Mouse (Mus musculus): ENCODE results near the gene Dpy19l3. TPM values are rescaled to one million over a fixed set of nuclear protein-coding genes. Genes with fewer than 3 reads are reported as not detected.

Gene Dpy19l3
- polyA plus RNA-seq, 1 experiment: 12.9 TPM

DNA sequence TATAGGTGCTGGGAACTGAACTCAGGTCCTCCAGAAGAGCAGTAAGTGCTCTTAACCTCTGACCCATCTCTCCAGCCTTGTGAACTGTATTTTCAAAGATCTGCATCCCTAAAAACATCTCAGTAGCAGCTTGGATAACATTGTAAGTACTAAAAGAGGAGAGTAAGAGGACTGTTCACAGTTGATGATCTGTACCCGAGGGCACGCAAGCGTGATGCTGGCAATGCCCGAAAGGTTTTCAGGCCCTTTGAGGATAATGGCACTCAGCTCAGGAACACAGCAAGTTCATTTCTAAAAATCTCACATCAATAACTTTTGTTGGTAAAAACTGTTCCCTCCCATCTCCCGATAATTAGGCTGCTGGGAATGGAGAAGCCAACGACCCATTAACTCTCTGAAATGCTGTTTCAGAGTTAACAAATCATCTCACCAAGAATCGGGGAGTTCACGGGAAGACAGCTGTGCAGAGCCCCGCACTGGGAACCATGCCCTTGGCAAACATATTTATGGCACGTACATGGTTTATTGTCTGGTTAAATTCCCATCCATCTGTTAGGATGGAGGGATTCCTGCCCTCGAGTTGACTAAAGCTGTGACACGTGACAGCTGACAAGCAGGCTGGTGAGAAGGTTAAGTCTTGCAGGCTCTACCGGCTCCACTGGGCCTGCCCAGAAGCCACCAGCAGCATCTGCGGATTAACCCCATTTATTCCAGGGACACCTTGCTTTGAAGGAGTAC lies 20.8 kb downstream of the Dpy19l3 start:
- TF ChIP-seq GATA1 (IDR thresholded peaks at IDR 0.05; ENCODE audit: low read length): no peak

DNA sequence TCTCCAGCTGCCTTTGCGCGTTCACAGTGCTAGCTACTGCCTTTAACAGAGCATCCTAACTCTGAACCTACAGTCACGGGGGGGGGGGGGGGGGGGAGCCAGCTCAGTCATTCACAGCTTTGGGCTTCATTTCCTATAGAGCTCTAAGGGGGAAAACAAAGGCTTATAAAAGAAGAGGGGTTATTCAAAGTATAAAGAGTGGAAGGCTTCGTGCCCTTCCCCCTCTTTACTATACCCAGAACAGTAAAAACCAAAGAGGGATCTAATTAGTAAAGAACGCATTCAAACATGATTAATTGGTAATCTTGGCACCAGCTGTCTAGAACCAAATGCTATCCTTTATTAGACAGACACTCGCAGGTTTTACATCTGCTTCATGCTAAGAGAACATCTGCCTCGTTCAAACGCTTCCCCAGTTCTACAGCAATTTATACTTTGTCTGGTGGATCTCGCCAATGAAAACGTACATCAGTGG lies 21.6 kb downstream of the Dpy19l3 start:
- no peak for TF ChIP-seq GATA1 (IDR thresholded peaks at IDR 0.05; ENCODE audit: low read length)

DNA sequence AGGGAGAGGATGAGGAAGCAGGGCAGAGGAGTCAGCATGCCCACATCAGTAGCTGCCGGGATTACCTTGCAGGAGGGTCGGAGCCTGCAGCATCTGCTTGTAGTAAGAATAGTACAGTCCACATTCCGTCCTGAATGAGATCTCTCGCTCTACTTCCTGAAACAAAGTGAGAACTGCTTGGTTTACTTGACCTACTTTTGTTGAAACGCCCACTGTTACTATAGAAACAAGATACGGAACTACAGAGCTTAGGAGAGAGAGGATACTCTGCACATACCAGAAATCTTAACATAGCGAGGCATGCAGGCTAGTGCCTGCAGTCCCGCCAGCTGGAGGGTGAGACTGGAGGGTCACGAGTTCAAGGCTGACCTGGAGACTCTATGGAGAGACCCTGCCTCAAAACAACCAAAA lies 24.6 kb downstream of the Dpy19l3 start:
- TF ChIP-seq GATA1 (IDR thresholded peaks at IDR 0.05; ENCODE audit: low read length): no peak

DNA sequence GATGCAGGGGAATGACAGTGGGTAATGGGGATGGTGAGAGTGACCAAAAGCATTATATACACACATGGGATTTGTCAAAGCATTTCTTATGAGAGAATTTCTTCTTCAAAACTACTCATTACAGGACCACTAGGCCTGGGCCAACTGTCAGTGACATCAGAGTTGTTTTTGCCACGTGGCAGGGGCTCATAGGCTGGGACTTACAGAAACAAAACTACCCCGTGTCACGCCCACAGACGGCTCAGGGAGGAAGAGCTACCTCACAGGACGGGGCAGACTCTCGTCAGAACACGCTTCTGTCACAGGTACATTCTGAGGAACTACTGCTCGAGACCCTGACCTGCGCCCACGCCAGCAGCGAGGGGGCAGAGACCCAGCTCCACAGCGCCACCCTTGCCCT lies 25.9 kb downstream of the Dpy19l3 start:
- no peak for TF ChIP-seq GATA1 (IDR thresholded peaks at IDR 0.05; ENCODE audit: low read length)

DNA sequence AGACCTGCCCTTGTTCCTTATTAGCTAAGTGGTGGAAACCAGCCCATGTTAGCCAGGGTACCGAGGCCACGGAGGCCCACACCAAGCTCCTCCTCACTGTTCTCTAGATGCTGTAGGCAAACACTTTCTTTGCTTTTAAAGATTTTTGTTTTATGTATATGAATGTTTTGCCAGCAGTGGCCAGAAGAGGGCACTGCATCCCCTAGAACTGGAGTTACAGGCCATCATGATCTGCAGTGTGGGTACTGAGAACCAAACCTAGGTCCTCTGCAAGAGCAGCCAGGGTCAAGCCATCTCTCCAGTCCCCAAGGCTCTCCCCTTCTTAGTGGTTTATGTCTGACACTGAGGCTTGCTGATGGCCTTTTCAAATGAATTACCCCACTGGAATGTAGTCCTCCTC lies 31.2 kb downstream of the Dpy19l3 start:
- no peak for TF ChIP-seq GATA1 (IDR thresholded peaks at IDR 0.05; ENCODE audit: low read length)

DNA sequence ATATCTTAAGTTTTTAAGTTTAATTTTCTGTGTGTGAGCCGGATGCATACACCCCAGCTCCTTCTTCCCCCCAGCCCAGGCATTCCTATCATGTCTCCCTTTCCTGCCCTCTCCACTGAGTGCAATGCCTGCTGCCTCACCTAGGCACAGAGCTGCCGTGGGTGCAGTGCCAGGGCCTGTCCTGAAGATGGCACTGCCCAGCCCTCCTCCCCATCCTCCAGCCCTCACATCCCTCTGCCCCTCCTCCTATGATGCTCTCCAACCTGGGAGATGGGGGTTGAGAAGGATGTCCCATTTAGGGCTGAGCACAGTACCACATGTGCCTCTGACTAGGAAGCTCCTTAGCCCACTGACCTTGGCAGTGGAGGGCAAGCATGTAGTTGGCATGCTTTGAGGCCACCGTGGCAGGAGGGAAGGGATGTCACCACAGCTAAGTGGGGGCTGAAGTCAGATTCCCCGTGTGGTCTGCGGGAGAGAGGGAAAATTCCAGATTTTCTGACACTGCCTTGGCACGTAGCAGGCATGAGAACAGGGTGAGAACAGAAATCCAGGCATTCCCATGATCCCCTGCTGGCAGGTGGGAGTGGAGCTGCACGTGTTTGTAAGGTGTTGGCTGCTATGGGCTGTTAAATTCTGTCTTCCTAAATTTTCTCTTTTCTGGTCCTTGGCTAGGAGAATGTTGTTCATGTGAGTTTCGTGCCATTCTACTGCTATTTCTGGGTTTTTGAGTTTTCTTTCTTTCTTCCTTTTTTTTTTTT lies 35.7 kb downstream of the Dpy19l3 start:
- TF ChIP-seq GATA1 (IDR thresholded peaks at IDR 0.05; ENCODE audit: low read length): no peak

DNA sequence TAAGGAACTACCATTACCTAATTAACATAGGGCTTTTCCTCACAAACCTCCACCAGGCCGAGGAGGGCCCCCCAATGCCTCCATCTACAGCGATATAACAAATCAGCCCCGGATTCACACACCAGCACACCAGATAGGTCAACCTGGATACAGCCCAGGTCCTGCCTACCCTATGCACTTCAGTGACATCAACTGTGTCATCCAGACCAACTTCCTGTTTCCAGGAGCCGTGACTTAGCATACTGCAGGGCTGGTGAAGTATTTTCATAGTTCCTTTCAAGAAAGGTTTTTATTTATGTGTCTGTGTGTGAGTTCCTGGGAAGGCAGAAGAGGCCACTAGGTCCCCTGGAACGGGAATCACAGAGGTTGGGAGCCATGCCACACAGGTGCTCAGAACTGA lies 43.9 kb downstream of the Dpy19l3 start:
- no peak for TF ChIP-seq GATA1 (IDR thresholded peaks at IDR 0.05; ENCODE audit: low read length)

DNA sequence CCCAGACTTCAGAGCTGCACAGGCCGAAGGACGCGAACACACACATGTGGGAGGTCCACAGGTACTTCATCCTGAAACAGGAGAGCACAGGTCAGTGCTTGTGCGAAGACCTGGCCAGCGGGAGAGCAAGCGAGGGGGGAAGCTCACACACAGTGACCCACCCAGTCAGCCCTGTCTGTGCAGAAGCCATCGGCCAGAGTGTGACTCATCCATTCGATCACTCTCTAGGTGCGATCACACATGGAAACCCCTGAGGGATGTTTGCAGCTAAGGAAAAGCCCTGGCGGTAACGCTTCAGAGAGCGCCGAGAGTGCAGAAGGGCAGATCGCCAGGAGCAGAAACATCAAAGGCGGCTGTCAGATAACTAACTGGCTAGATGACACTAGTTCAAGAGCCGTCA lies 46.2 kb downstream of the Dpy19l3 start:
- no peak for TF ChIP-seq GATA1 (IDR thresholded peaks at IDR 0.05; ENCODE audit: low read length)

DNA sequence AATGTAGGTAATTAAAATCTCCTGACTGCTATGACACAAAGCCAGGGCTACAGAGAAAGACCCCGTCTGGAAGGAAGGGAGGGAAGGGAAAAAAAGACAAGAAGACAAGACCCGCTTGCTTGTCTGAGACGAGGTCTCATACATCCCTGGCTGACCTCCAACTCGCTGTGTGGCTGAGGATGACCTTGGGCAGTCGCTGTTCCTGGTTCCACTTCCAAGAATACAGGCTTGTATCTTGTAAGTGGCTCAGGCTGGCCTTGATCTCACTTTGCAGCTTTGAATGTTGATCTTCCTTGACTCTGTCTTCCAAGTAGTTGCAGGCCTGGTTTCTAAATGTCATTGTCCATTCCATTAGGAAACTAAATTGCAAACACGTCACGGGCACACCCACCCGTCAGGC lies 55.2 kb downstream of the Dpy19l3 start:
- no peak for TF ChIP-seq GATA1 (IDR thresholded peaks at IDR 0.05; ENCODE audit: low read length)

DNA sequence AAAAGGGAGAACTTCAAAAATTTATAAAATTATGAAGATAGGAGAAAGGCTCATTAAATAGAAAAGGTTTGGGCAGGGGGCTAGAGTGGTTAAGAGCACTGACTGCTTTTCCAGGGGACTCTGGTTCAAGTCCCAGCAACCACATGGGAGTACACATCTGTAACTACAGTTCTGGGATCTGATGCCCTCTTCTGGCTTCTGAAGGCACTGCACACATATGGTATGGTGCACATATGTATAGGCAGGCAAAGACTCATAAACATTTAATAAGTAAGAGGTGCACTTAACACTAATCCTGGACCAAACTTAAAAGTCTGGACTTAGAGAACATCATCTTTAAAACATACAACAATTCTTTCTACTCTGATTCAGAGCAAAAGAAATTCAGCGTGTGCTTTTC lies 56.2 kb downstream of the Dpy19l3 start:
- TF ChIP-seq GATA1 (IDR thresholded peaks at IDR 0.05; ENCODE audit: low read length): no peak

DNA sequence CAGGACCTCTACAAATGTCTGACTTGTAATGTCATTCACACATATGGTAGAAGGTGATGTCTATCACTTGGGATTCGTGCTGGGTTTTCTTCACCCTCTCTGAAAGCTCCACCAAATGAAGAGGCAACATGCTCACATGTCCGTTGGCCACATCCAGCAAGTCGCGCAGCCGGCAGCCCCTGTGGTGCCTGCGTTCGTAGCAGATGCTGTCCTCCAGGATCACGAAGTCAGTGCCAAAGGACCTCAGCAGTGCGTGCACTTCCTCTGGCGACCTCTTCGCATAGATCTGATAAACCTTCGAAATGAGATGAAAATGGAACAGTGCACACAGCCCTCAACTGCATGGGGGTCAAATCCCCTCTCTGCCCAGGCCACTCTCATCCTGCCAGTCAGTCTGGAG lies 61.6 kb downstream of the Dpy19l3 start:
- TF ChIP-seq GATA1 (IDR thresholded peaks at IDR 0.05; ENCODE audit: low read length): no peak

DNA sequence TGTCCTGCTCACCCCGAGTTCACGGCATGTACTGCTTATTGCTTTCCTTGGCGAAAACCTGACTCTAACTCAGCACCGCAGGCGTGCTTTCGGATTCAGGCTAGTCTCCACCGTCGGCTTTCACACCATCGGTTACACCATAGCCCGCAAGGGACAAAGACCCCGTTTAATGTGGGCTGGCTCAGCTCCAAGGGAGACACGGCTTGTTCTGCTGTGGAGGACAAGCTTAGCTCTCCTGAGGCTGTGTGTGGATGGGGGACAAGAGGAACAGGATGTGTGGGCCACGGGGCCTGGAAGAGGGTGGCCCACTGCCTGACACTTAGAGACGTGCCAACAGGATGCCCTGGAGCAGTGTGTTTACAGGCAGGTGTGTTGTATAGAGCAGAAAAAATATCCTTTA lies 62.1 kb downstream of the Dpy19l3 start:
- no peak for TF ChIP-seq GATA1 (IDR thresholded peaks at IDR 0.05; ENCODE audit: low read length)

DNA sequence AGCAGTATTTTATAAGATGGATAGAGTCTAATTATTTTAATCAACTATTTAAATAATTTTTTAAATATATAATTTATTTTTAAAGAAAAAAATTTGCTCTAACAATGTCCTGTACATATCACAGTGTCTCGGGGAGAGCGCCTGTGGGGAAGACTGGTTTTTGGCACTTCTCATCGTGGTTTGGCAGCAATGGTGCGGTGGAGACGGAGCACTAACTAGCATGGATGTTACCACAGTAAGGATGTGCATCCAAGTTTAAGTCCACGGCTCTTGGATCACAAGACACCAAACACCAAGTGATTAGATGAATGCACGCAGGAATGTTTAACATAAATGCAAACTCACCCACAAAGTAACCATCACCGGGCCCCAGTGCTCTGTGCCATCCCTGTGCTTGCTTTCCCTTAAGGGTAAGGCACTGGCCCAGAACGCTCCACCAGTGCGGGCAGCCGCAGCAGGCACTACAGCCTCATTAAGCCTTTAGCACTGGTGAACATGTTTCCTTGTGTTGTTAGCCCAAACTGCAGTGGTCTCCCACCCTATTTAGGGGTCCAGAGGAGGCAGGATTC lies 65.4 kb downstream of the Dpy19l3 start:
- TF ChIP-seq GATA1 (IDR thresholded peaks at IDR 0.05; ENCODE audit: low read length): no peak

DNA sequence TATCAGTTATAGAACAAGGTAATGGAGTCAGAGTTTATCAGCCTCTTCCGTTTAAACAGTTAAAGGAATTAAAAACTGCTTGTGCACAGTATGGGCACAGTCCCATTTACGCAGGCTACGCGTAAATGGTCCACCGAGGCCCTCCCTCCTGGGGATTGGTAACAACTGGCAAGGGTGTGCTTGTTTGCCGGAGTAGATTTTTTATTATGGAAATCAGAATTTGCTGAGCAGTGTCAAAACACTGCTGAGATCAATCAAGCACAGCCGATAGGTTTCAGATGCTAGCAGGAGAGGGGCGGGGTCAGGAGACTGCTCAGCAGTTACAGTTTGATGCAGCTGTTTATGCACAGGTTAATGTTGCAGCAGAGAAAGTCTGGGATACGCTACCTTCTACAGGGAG lies 66.0 kb downstream of the Dpy19l3 start:
- TF ChIP-seq GATA1 (IDR thresholded peaks at IDR 0.05; ENCODE audit: low read length): no peak

DNA sequence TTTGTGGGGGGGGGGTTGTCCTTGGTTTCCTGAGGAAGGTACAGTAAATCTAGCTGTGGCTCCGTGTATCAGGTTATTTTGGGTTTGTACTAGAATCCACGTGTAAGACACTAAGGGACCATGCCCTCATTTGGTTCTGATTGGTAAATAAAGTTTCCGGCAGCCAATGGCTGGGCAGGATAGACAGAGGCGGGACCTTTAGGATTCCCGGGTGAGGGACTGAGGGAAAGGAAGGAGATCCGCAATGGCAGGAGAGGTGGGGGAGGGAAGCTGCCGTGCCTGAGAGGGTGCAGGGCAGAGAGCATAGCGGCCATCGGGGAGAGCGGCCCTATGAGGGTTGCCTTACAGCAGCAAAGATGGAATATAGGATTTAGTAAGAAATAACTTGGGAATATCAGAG lies 67.0 kb downstream of the Dpy19l3 start:
- TF ChIP-seq GATA1 (IDR thresholded peaks at IDR 0.05; ENCODE audit: low read length): no peak

DNA sequence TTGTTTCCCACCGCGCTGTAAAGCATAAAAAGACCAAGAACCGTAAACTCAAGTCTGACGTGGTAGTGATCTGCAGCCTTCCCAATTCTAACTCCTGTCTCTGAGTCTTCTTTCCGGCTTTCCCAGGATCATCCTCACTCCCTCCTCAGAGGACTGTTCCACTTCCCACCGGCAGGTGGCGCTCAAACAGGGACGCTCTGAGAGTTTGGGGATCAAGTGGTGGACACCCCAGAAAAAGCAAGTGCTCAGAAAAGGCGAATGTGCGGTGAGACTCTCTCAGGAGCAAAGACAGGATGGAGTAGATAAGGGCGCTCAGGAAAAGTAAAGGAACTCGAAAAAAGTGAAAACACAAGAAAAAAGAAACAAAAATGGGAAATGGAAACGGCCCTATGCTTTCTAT lies 67.5 kb downstream of the Dpy19l3 start:
- TF ChIP-seq GATA1 (IDR thresholded peaks at IDR 0.05; ENCODE audit: low read length): no peak

DNA sequence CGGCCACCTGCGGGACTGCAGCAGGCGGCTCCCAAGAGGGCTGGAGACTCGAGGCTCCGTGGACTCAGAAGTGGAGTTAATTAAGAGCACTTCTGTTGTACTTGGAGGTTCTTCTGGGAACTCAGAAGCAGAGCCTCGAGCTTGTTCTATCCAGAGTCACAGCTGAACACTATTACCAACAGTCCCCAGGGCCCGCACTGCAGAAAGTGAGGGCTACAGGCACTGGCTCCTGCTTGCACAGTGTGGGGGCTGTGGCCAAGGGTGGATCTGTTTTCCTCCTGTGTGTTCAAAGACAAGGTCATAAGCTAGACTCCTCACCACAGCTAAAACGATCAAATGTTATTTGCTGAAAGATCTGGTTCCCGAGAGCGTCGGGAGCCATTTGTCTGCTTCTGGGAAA lies 68.0 kb downstream of the Dpy19l3 start:
- no peak for TF ChIP-seq GATA1 (IDR thresholded peaks at IDR 0.05; ENCODE audit: low read length)

Data from G1E-ER4 (cell line).